Mouse (Mus musculus): ENCODE results near the gene Npepps.

GRCm38 (mm10) chr11:97192621-97192951 lies 87.9 kb downstream of the Npepps start:
- TF ChIP-seq CTCF (IDR thresholded peaks at IDR 0.05; ENCODE audit: low read depth) (no peak; the same call in 1 of the 2 replicates), EP300 (IDR thresholded peaks at IDR 0.05; ENCODE audit: low read depth) (no peak)
